Mouse (Mus musculus): ENCODE measurements around the gene Acaca.

Gene Acaca

DNA sequence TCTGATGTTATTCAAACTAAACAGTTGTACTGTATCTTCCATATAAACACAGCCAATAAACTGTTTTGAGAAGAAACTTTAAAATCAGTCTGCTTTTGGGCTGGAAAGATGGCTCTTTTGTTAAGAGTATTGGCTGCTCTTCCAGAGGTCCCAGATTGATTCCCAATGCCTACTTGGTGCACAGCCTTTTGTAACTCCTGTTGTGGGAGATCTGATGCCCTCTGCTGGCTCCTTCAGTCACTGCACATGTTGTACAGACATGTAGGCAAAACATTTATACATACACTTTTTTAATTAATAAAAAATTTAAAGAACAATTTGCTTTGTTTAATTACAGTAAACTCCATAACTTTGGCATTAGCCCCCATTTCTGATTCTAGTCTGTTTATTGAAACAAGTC is 114.1 kb downstream of the Acaca start:
- DNase-seq (ENCODE audit: low read depth, low spot score) = peak; percentile 69

DNA sequence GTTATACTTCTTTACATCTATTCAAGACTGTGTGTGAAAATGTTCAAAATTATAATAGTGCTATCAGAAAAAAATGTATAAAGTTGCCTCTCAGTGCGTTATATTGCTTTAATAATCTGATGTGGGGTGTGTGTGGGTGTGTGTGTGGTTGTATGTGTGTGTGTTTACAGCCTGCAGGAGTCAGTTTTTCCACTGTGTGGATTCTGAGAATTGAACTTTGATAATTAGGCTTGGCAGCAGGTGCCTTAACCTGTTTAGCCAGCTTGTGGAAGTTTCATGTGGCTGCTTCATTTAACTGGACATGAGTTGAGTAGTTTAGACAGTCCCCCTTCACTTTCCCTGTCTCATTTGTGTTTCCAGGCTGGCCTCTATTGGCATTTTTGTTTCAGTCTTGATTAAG is 117.9 kb downstream of the Acaca start:
- no peak for DNase-seq (ENCODE audit: low read depth, low spot score)

DNA sequence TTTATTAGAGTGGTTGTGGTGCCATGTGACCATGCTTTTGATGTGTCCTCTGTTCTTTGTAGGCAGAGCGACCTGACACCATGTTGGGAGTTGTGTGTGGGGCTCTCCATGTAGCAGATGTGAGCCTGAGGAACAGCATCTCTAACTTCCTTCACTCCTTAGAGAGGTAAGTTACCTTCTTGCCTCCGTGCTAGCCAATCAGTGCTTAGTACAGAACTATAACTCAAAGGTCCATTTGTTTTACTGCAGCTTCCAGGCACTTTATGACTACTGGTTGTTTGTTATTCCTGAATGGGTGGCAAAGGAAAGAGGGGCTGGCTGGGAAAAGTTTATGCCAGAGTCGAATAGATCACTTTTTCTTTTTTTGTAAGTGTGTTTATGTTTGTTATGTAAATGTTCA is 121.7 kb downstream of the Acaca start:
- DNase-seq (ENCODE audit: low read depth, low spot score) = no peak

DNA sequence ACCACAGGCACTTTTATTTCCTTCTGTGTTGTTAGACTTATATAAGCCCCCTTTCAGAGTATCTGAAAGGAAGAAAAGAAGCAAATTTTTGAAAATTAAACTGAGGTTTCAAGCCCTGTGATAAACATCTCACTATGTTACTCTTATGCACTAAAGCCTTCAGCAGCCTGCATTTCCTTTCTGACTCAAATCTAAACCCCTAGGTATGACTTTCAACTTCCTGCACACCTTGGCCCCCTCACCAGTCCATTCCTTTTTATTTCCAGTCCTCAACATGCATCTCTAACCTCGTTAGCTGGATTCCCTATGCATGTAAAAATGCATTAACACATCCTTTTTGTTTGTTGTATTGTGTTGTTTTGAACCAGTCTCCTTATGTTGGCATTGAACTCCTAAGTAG is 123.0 kb downstream of the Acaca start:
- no peak for DNase-seq (ENCODE audit: low read depth, low spot score)

DNA sequence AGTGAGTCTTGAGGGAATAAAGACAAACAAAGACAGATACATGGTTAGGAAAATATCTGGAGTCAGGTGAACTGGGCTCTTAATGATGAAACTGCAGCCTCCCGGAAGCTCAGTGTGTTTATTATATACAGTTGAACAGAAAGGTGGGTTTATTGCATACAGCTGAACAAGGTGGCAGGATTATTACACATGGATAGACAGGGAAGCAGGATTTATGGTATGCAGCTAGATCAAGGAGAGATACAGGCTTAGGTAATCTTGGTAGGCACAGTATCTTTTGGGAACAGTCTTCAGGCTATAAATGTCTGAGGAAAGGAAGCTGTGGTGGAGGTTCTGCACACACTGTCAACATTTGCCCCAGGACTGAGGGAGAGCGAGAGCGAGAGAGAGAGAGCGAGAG is 126.4 kb downstream of the Acaca start:
- no peak for DNase-seq (ENCODE audit: low read depth, low spot score)

DNA sequence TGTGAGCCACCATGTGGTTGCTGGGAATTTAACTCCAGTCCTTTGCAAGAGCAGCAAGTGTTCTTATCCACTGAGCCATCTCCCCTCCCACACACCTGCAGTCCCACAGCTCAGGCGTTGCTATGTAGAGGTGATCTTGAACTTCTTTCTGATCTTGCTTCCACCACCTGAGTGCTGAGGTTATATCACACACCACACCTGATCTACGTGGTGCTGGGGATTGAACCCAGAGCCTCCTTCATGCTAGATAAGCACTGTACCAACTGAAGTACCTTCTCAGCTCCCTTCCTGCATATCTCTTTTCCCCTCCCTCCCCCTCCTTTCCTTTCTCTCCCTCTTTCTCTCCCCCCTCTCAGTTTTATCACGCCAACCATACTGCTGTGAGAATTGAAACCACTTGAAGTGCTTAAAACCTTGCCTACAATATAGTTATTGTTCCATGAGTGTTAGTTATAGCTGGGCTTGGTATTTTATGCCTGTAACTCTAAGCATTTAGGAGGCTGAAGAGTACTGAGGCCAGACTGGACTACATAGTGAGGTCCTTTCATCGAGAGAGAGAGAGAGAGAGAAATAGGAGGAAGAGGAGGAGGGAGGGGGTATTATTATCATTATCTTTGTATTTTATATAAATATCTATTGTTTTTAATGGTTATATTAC is 128.7 kb downstream of the Acaca start:
- DNase-seq (ENCODE audit: low read depth, low spot score) = no peak

DNA sequence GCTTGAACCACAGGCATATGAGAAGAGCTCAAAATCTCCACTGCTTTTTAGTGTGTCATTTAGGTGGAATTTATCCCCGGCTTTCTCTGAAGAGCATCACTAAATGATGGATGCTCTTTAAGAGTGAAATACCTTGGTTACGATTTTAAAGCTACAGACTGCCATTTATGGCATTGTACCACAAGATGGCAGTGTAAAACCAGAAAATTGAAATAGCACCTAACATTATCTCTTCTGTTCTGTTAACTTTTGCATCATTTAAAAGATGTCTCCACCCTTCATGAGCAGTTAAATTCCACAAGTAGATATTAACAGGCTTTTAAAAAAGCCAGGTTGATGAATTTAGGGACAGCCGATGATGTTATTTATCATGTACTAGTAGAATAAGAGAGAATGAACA is 135.0 kb downstream of the Acaca start:
- DNase-seq (ENCODE audit: low read depth, low spot score) = peak; percentile 44

DNA sequence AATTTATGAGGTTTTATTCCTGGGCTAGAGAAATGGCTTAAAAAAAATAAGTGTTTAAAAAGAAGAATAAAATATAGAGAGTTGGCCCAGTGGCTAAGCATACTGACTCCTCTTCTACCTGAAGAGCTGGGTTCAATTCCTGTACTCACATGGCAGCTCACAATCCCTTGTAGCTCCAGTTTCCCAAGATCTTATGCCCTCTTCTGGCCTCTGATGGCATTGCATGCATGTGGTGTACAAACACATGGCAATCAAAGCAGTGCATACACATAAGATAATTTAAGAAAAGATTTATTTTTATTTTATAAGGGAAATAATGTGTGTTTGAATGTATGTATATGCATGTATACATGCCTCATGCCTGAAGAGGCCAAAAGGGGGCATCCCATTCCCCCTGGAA is 138.6 kb downstream of the Acaca start:
- DNase-seq (ENCODE audit: low read depth, low spot score) = no peak

DNA sequence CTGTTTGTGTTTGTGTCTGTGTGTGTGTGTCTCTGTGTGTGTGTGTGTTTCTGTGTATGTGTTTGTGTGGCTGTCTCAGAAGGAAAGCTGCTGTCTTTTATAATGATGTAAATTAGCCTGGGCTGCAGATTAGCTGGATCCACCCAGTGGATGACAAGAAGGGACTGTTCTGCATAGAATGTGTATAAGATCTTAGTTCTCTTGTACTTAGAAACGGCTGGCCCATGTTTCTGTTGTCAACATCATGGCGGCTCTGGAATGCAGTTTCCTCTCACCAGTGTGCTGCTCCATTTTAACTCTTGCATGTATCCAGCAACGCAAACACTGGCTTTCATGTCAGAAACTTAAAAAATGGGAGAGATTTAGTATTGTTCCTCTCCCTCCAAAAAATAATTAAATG is 141.0 kb downstream of the Acaca start:
- no peak for DNase-seq (ENCODE audit: low read depth, low spot score)

DNA sequence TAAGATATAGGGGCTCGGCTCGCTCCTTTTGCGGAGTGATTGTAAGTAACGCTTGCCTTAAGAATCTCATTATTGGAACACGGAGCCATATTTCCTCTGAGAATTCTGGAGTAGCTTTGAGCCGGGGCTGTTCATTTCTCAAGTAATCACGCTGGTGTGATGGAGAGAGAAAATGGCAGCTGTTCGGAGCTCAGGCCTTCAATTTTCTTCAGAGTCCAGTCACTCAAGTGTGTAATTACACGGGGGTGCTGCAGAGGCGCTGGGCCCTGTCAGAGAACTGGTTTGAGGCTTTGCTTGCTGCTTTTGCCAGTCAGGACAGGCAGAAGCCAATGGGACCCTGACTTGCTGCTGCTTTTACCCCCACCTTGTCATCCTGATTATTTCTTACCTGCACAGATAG is 142.5 kb downstream of the Acaca start:
- DNase-seq (ENCODE audit: low read depth, low spot score) = no peak

DNA sequence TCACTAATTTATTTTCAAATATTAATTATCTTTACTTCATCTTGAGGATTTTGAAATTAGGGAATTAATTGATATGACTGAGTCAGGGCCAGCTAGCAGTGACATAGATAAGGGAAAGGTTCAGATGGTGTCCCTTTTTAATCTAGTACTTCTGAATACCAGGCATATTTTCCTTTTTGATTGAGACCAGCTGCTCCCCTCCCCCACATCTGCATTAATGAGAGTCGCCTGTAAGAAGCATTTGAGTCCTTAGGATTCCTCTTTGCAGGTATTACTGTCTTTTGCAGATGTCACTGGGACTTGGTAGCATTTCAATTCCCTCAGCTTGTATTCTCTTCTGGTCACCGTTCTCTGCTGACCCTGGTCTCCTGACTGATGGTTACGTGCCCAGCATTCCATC is 143.1 kb downstream of the Acaca start:
- DNase-seq (ENCODE audit: low read depth, low spot score) = peak; percentile 24

DNA sequence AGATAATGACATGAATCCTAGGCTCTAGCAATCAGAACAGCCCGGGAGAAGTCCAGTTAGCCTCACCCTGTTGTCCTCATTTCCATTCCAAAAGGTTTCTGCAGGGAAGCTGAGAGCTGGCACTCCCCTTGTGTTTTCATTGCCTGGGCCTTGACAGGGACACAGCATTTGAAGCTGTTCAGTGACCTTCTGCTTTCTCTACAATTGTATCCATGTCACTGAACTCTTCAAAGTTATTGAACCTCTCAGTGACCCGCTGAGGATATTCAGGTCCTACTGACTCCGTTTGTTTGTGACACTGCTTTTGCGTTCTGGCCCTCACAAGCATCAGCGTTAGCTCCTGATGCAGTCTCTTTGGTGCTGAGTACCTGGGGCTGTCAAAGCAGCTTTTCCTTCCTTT is 147.5 kb downstream of the Acaca start:
- peak; percentile 24 for DNase-seq (ENCODE audit: low read depth, low spot score)

DNA sequence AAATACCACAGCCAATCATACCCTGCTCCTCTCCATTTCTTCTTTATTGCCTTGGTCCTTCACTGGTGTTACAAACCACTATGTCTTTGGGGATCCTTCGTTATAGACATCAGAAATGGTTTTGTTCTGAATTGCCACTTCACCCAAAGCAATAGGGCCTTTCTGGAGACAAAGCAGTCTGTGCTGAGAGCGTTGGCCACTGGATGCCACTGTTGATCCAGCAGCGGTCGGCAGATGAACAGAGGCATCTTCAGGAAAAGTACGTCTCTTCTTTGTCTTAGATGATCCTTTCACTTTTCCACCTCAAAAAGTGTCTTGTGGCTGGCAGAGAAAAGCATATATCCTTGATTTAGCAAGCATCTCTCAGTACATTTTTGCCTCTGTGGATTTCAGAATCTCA is 151.8 kb downstream of the Acaca start:
- no peak for DNase-seq (ENCODE audit: low read depth, low spot score)

DNA sequence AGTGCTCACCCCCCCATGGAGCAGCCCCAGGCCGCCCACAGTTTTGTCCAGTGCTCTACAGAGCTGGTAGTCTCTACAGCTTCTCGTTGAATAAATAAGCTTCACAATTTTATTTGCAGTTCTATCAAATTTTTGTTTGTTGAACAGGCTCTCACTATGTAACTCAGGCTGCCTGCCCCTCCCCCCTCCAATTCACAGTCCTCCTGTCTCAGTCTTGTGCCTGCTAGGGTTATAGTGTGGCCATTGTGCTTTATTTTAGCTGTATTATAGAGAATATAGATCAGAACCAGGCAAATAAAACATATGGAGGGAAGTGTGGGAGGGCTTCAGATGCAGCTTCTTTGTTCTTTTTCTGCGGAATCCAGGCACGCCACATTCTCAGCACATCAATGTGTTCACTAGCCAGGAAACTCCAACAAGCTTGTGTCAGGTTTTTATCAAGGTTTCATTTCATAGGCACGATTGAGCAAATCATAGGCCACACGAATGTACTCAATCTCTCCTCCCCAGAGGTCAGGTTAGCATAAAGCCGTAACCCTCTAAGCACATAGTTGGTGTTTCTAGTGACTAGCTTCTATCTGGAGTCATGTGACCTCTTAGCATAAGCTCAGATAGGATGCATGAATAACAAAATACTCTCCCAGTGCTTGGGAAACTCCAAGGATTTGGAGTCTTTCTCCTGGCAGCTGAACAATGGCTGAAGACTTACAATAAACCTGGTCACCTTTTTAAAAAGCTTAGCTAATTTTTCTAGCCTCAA is 153.7 kb downstream of the Acaca start:
- no peak for DNase-seq (ENCODE audit: low read depth, low spot score)

DNA sequence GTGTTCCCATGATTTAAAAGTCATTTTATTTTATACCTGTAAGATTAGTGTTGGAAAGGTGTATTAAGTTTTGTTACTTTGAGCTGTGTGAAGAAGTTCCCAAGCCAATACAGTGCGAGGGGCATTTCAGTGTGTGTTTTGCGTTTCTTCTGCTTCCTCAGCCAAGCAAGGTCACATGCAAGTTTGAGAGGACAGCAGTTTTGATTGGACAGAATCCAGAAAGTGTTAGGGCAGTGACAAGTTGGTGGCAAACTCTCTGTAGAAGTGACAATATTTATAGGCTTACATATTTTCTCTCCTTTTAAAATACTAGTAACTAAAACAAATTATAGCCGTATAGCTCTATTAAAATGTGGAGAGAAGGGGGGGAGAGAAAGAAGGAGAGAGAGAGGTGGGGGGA is 161.3 kb downstream of the Acaca start:
- DNase-seq (ENCODE audit: low read depth, low spot score) = no peak

DNA sequence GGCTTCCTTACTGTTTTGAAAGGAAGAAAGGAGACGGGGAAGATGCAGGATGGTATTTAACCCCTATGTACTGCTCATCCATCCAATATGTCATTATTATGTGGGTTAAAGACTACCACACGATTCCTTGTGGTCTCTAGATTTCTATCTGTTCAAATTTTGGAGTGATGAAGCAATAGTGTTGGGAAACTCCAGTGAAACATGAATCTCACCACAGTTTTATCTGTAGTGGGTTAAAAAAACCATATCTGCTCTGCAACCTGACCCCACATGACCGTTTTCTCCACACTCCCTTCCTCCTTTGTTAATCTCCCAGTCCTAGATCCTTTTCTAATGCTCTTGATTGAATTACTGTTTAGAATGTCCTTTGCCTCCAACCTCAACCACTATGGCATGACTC is 163.1 kb downstream of the Acaca start:
- no peak for DNase-seq (ENCODE audit: low read depth, low spot score)

DNA sequence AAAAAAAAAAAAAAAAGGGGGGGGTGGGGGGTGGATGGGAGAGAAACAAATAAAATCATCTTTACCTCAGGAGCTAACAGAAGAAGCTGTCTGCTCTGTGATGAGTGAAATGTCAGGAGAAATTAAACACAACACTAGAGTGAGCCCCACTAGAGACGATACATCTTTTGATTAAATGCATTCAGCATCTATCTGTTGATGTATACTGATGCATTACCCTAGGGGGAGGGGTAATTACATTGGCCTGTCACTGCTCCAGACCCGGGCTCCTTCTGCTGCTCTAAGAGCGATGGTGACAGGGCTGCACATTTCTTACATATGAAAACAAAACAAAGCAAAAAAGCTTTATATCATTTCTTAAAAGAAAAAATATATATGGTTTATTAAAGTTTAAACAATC is 163.8 kb downstream of the Acaca start:
- DNase-seq (ENCODE audit: low read depth, low spot score) = no peak

DNA sequence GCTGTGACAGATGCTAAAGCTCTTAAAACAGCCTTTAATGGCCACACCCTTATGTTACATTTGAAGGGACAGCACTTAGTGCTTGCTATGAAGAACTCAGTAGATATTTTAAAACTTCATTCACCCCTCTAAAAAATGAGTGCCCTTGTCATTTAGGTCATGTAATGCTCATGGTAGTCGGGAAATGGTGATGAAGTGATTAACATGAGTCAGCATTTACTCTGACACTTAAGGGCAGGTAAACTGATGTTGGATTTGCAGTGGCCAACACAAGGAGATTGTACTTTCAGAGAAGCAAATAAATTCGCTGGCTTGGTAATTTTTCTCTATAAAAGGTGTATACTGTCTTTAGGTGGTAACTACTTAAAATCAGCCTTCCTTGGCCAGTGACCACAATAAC is 166.9 kb downstream of the Acaca start:
- DNase-seq (ENCODE audit: low read depth, low spot score) = no peak

DNA sequence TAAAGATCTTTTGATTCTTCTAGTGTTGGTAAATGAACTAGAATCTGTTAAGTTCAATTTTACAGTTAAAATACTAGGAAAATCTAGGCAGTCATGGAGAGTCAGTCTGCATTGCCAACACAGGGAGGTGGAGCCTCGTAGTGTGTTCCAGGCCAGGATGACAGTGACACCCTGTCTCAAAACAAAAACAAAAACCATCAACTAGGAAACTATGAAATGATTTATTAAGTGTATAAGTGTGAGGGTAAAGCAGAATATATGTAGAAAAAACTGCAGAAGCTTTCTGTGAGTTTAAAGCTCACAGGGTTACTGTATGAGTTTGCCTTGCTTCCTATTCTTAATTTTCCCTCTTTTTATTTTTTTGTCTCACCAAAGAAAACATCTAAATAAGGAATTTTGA is 176.0 kb downstream of the Acaca start:
- no peak for DNase-seq (ENCODE audit: low read depth, low spot score)

DNA sequence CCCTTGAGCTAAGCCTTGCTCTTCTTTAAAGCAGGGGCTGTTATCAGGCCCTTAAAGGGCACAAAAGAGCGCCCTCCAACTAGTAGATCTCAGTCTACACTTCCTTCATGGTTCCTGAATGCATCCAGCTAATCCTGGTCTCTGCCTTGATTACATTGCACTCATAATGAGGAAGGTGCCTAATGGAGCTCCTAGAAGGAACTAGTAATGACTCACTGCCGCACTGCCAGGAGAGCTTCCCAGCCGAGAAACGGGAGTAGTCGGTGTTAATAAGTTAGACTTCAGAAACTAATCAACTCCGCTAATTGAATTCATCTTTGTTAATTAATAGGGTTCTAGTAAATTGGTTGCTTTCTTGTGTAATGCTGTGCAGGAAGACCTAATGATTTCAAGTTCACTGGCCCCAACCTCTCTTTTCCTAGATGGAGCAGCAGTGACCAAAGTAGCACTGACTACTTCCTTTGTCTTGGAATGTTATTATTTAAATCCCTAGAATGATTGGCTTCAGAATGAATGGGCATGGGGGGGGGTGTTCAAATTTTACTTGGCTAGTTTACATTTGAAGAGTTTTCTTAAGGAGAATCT is 176.8 kb downstream of the Acaca start:
- no peak for DNase-seq (ENCODE audit: low read depth, low spot score)

DNA sequence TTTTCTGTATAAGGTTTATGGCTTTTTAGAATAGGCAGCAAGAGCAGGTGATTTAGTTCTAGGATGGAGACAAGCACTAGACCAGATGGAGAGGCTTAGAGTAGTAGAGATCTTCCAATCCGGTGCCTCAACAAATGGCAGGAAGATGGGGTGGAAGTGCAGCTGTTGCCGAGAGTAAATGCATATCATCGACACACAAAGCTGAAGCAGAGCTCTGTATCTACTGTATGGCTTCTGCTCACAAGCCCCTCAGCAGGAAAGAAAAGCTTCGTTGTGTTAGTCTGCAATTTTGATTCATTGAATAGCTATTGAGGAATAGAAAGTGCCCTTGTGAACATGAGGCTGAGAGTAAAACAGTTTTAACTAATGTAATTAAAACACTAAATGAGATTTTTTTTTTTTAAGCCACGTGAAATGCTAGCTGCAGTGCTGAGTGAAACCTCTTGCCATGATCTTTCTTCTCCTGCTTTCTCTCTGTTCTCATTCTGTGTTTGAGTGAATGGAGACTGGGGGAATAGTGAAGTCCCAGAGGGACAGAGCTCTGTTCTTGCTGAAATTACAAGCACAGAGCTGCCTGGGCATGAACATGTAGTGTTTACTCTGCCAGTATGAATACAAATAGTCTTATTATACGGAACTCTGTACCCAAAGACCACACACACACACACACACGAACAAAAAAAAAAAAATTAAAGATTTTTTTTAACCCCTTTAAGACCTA is 194.7 kb downstream of the Acaca start:
- no peak for DNase-seq (ENCODE audit: low read depth, low spot score)

DNA sequence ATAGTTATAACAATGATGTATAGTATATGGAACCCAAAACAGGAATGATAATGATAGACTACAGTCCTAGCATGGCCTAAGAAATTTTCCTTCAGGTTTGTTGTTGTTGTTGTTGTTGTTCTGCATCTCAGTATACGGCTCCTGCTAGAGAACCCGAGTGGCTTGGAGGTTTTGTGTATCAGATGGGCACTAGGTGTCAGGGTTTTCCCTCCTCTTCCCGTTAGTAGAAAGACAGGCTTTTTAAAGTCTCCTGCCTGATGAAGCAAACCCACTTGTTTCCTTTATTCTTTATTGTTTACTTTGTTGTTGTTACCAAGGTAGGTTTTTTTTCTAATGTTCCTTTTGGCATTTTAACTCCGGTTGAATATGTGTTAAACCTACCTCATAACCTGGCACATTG is 197.6 kb downstream of the Acaca start:
- no peak for DNase-seq (ENCODE audit: low read depth, low spot score)

DNA sequence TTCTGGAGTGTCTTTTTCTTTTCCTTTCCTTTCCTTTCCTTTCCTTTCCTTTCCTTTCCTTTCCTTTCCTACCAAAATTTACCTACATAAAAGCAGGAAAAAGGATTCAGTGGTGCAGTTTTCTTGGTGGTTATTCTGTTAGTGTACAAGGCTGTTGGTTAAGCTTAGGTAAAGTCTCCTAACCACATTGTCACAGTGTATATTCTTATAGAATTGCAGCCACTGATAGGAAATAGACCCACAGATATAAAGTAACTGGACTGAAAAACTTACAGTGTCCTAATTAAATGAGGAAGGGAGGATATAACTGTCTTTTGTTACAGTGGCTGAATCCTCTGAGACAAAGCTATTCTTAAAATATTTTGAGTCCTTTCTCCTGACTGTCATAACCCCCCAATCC is 202.9 kb downstream of the Acaca start:
- no peak for DNase-seq (ENCODE audit: low read depth, low spot score)
